In genomic region chr4:44004126-44004525, GRCm38 (mm10) we compare ENCODE assay signal across 8 mouse cellular contexts. TPM values are rescaled to one million over a fixed set of nuclear protein-coding genes. Genes with fewer than 3 reads are reported as not detected.
DNase-seq lines count a peak whose midpoint lies in the region; ATAC-seq and TF ChIP-seq lines count a peak whose summit lies in the region.

Gene Clta, plus strand, starts transcription at chr4:44004452.

- no peaks in the 10 kb centered on the region for H3K27me3 ChIP-seq in kidney, embryonic 16.5 days (ENCODE audit: insufficient read depth, low read length)
- H3K27me3 ChIP-seq in hindbrain, embryonic 14.5 days (ENCODE audit: control insufficient read depth, insufficient read depth, low read length) = no peaks in the 10 kb centered on the region
- no peaks in the 10 kb centered on the region for H3K27me3 ChIP-seq in liver, embryonic 14.5 days (ENCODE audit: control insufficient read depth, insufficient read depth, low read length)

- peak; percentile 96 for TF ChIP-seq EP300 in liver, embryonic 14.5 days (IDR thresholded peaks at IDR 0.05; ENCODE audit: low read depth)

- no peak within 1 kb of the TSS for H3K4me2 ChIP-seq in kidney, embryonic 16.5 days (replicated peaks; ENCODE audit: low read depth, low read length)
- H3K4me2 ChIP-seq in hindbrain, embryonic 14.5 days (replicated peaks) = no peak within 1 kb of the TSS
- H3K4me2 ChIP-seq in liver, embryonic 14.5 days (ENCODE audit: low read depth) = peak within 1 kb of the TSS; percentile 78

- no peaks in the 10 kb centered on the region for H3K36me3 ChIP-seq in kidney, embryonic 16.5 days (ENCODE audit: insufficient read depth, low read length)
- H3K36me3 ChIP-seq in hindbrain, embryonic 14.5 days (replicated peaks; ENCODE audit: control insufficient read depth, insufficient read depth) = no peaks in the 10 kb centered on the region
- H3K36me3 ChIP-seq in liver, embryonic 14.5 days (replicated peaks; ENCODE audit: control insufficient read depth, insufficient read depth, low read depth) = no peaks in the 10 kb centered on the region; the same call in 1 of the 2 replicates

- H3K4me3 ChIP-seq in kidney, embryonic 16.5 days (ENCODE audit: low read length) = no peak within 1 kb of the TSS
- no peak within 1 kb of the TSS for H3K4me3 ChIP-seq in hindbrain, embryonic 14.5 days (replicated peaks; ENCODE audit: low read length)
- peak within 1 kb of the TSS; percentile 56 to 81 for H3K4me3 ChIP-seq in liver, embryonic 14.5 days (ENCODE audit: insufficient read depth in 1 of 2, low read depth in 2 of 2, low read length in 2 of 2)

- no peak within 1 kb of the TSS for H3K27ac ChIP-seq in kidney, embryonic 16.5 days (ENCODE audit: low read length)
- H3K27ac ChIP-seq in hindbrain, embryonic 14.5 days = no peak within 1 kb of the TSS
- peak within 1 kb of the TSS; percentile 99 for H3K27ac ChIP-seq in liver, embryonic 14.5 days

- H3K9ac ChIP-seq in kidney, embryonic 16.5 days (replicated peaks; ENCODE audit: low read length) = no peak within 1 kb of the TSS
- no peak within 1 kb of the TSS for H3K9ac ChIP-seq in hindbrain, embryonic 14.5 days
- H3K9ac ChIP-seq in liver, embryonic 14.5 days (replicated peaks) = peak within 1 kb of the TSS; percentile 82

- DNase-seq in kidney, adult 11 months = no peak
- DNase-seq in adrenal gland, postnatal 25 days = no peak
- no peak for DNase-seq in gastrocnemius, adult 18-20 months (ENCODE audit: low spot score)
- DNase-seq in hindbrain, embryonic 14.5 days (ENCODE audit: low spot score) = no peak
- DNase-seq in liver, embryonic 14.5 days (ENCODE audit: low read depth in 3 of 3, low spot score in 3 of 3) = peak; percentile 86 to 91 (median 89)
- DNase-seq in yolk sac, embryonic 10.5 days (ENCODE audit: low spot score) = peak; percentile 25
- DNase-seq in thymus, postnatal 10 days (ENCODE audit: low spot score in 2 of 2) = no peak

- H3K9me3 ChIP-seq in kidney, embryonic 16.5 days (ENCODE audit: low read length) = no peaks in the 10 kb centered on the region
- H3K9me3 ChIP-seq in hindbrain, embryonic 14.5 days (ENCODE audit: control insufficient read depth, low read length) = no peaks in the 10 kb centered on the region
- H3K9me3 ChIP-seq in liver, embryonic 14.5 days (ENCODE audit: control insufficient read depth, low read length) = no peaks in the 10 kb centered on the region

- H3K4me1 ChIP-seq in kidney, embryonic 16.5 days (ENCODE audit: insufficient read depth, low read length) = no peaks in the 10 kb centered on the region
- H3K4me1 ChIP-seq in hindbrain, embryonic 14.5 days (replicated peaks; ENCODE audit: control insufficient read depth, insufficient read depth, low read length) = no peaks in the 10 kb centered on the region
- H3K4me1 ChIP-seq in liver, embryonic 14.5 days (replicated peaks; ENCODE audit: control insufficient read depth in 2 of 2, insufficient read depth in 2 of 2, low read length in 1 of 2) = peaks cover 12 to 25% of the 10 kb centered on the region in 2 experiments

- 93% methylated on average over 5 of the region's 5 CpGs for WGBS in kidney, embryonic 16.5 days
- WGBS in hindbrain, embryonic 14.5 days = 92% methylated on average over 5 of the region's 5 CpGs
- WGBS in liver, embryonic 14.5 days (ENCODE audit: insufficient replicate concordance) = 17% methylated on average over 5 of the region's 5 CpGs

- TF ChIP-seq CTCF in liver, embryonic 14.5 days (IDR thresholded peaks at IDR 0.05; ENCODE audit: low read depth) = no peak

- ATAC-seq in kidney, embryonic 16.5 days (ENCODE audit: low FRiP score, low TSS enrichment) = no peak
- ATAC-seq in hindbrain, embryonic 14.5 days (ENCODE audit: low FRiP score) = no peak
- peak; percentile 97 for ATAC-seq in liver, embryonic 14.5 days (ENCODE audit: insufficient read depth)

RNA-seq across cellular contexts. Expression of gene Clta, which starts in this region (rescaled TPM):
- polyA plus RNA-seq in kidney, embryonic 16.5 days (2015; fragmentation: Nextera tagmentation; extraction: Ambion mirVana) = 225 and 232 TPM in 2 replicates
- 169 and 173 TPM in 2 replicates for total RNA-seq in adrenal gland, postnatal 25 days (2021)
- 10 to 100 TPM; 48.4 to 58.3 TPM for total RNA-seq in gastrocnemius, adult 18-20 months (2021)
- 348 and 365 TPM in 2 replicates for polyA plus RNA-seq in hindbrain, embryonic 14.5 days (2014; fragmentation: Nextera tagmentation; extraction: Ambion mirVana)
- polyA plus RNA-seq in liver, embryonic 14.5 days (2012; rRNA removed) = 114 and 173 TPM in 2 replicates
- polyA plus RNA-seq in liver, embryonic 14.5 days (2014; fragmentation: Nextera tagmentation; extraction: Ambion mirVana) = 121 and 128 TPM in 2 replicates

Comparison
In these comparisons a context has a peak if more than half of its experiments do, and no peak if none do; other contexts are left out.
1. H3K4me3 ChIP-seq: peak in liver, embryonic 14.5 days (2 of 2); none in kidney, embryonic 16.5 days (single experiment) and hindbrain, embryonic 14.5 days (single experiment).
2. DNase-seq: peak in liver, embryonic 14.5 days (3 of 3) and yolk sac, embryonic 10.5 days (single experiment); none in kidney, adult 11 months (single experiment), adrenal gland, postnatal 25 days (single experiment), gastrocnemius, adult 18-20 months (single experiment), hindbrain, embryonic 14.5 days (single experiment) and thymus, postnatal 10 days (0 of 2).